Mouse (Mus musculus): Measurements from ENCODE around the gene Creb3l4. TPM values are rescaled to one million over a fixed set of nuclear protein-coding genes. Genes with fewer than 3 reads are reported as not detected.

Gene Creb3l4
- total and polyA plus RNA-seq, 3 experiments: 0.07 to 0.08 TPM; not detected in 1

DNA sequence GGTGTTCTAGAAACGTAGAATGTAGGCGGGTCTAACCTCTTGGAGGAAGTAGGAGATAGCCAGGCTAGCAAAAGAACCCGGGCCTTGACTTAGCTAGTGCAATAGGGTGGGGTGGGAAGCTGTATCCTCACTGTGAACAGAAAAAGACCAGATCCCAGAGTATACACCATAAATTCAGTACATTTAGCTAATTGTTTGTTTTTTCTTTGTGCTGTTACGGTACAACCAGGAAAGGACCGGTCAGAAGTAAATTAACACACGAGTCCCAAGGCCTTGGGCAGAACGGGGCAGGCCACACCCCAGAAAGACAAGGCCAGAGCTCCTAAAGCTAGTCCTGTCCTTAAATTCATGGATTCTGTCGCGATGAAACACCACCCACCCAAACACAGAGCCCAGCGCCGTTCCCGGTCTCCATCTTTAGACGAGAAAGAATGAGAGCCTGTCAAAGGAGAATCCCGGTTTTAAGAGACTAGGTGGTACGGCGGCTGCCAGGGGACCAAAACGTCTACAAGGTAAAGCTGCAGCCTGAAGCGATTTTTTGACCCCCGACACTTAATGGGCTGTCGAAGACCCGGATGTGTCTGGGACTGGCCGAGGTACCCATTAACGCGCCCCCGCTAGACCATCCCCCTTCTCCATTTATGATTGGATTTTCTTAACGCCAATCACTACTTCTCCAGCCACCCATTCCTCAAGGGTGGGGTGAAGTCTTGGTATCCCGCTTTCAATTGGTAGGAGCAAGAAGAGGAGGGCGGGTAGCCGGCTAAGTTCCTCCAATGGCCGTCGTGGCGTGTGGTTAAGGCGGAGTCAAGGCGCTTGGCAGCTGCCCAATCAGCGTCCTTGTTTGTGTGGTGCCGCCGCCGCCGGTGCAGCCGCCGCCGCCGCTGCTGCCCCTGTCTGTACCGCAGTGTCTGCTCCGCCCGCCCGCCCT is 49.3 kb upstream of the Creb3l4 start, which contains the start of gene Gatad2b (continued):
- no peak; the same call in 1 of the 2 replicates for TF ChIP-seq CHD1 (IDR thresholded peaks at IDR 0.05; ENCODE audit: low read depth, low read length)
- TF ChIP-seq MAX (IDR thresholded peaks at IDR 0.05; ENCODE audit: low read length): 0 out of 2 replicates have a peak, but pooled peaks have one; percentile 45
- peak; percentile 64 to 96 for TF ChIP-seq POLR2A (IDR thresholded peaks at IDR 0.05; ENCODE audit: control insufficient read depth in 1 of 2, insufficient read depth in 1 of 2, low read depth in 1 of 2, low read length in 2 of 2, poor library complexity in 1 of 2)
- TF ChIP-seq MEF2A (IDR thresholded peaks at IDR 0.05; ENCODE audit: extremely low read depth, insufficient replicate concordance, low read depth, low read length, poor library complexity, severe bottlenecking): no peak
- TF ChIP-seq HCFC1 (IDR thresholded peaks at IDR 0.05; ENCODE audit: low read depth, low read length): peak; percentile 92
- TF ChIP-seq USF1 (IDR thresholded peaks at IDR 0.05; ENCODE audit: low read depth, low read length): 0 out of 2 replicates have a peak, but pooled peaks have one; percentile 31
- TF ChIP-seq E2F4 (IDR thresholded peaks at IDR 0.05; ENCODE audit: borderline replicate concordance, low read depth, low read length): peak; percentile 35; the same call in 1 of the 2 replicates
- TF ChIP-seq NELFE (IDR thresholded peaks at IDR 0.05; ENCODE audit: low read depth, low read length): peak; percentile 96
- 0 out of 2 replicates have a peak, but pooled peaks have one; percentile 33 for TF ChIP-seq NRF1 (IDR thresholded peaks at IDR 0.05; ENCODE audit: insufficient read depth, low read depth, low read length, poor library complexity, severe bottlenecking)
- no peak for TF ChIP-seq RCOR1 (IDR thresholded peaks at IDR 0.05; ENCODE audit: low read depth, low read length)

DNA sequence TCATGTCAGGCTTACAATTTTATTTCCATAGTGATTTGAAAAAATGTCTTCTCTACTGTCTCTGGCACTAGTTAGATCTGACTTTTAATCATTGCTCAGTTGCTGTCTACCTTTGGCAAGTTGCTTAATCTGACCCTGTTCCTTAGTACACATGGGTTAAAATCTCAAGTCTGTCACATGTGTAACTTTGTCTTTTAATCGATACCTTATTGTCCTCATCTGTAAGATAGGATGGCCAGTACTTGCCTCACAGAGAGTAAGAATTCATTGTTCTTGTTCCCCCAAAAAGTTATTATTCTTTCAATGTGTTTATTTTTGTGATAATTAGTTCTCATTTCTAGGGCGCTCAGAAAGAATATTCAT is 48.7 kb upstream of the Creb3l4 start:
- H3K79me2 ChIP-seq (ENCODE audit: control insufficient read depth, insufficient read depth, low read length, poor library complexity): peaks cover 39% of the 10 kb centered on the region
- H3K27me3 ChIP-seq (ENCODE audit: control insufficient read depth in 1 of 2, insufficient read depth in 2 of 2, low read length in 2 of 2): no peaks in the 10 kb centered on the region
- DNase-seq (ENCODE audit: low read depth, low spot score): no peak
- H3K36me3 ChIP-seq (ENCODE audit: control insufficient read depth in 1 of 2, insufficient read depth in 2 of 2, low read length in 2 of 2): peaks cover 0 to 31% of the 10 kb centered on the region in 2 experiments; a peak in 2 of 4 replicates
- H3K9ac ChIP-seq (ENCODE audit: control insufficient read depth, low read depth, low read length, poor library complexity, severe bottlenecking): peak overlapping the region; percentile 94
- peak overlapping the region; percentile 72 to 86 for H3K4me3 ChIP-seq (ENCODE audit: control insufficient read depth in 1 of 2, insufficient read depth in 1 of 2, low read depth in 2 of 2, low read length in 2 of 2)
- H3K27ac ChIP-seq (ENCODE audit: control insufficient read depth, low read depth, low read length): peak overlapping the region; percentile 97
- no peaks in the 10 kb centered on the region for H3K9me3 ChIP-seq (replicated peaks; ENCODE audit: insufficient read depth, low read length)
- H3K4me1 ChIP-seq (ENCODE audit: control insufficient read depth in 1 of 2, insufficient read depth in 2 of 2, low read length in 2 of 2): peaks cover 14 to 15% of the 10 kb centered on the region in 2 experiments
- TF ChIP-seq SMC3 (IDR thresholded peaks at IDR 0.05; ENCODE audit: low read depth, low read length) (no peak), USF1 (IDR thresholded peaks at IDR 0.05; ENCODE audit: low read depth, low read length) (0 out of 2 replicates have a peak, but pooled peaks have one; percentile 36), MAX (IDR thresholded peaks at IDR 0.05; ENCODE audit: low read length) (peak; percentile 73), CHD1 (IDR thresholded peaks at IDR 0.05; ENCODE audit: low read depth, low read length) (peak; percentile 91), EP300 (IDR thresholded peaks at IDR 0.05; ENCODE audit: low read depth in 1 of 2, low read length in 2 of 2) (no peak; a peak in 1 of 4 replicates), MXI1 (IDR thresholded peaks at IDR 0.05; ENCODE audit: low read depth, low read length) (peak; percentile 86), MYC (IDR thresholded peaks at IDR 0.05; ENCODE audit: low read depth, low read length) (peak; percentile 69; the same call in 1 of the 2 replicates), RCOR1 (IDR thresholded peaks at IDR 0.05; ENCODE audit: low read depth, low read length) (0 out of 2 replicates have a peak, but pooled peaks have one; percentile 37), MAFK (IDR thresholded peaks at IDR 0.05; ENCODE audit: borderline replicate concordance, low read depth, low read length) (0 out of 2 replicates have a peak, but pooled peaks have one; percentile 10), BHLHE40 (IDR thresholded peaks at IDR 0.05; ENCODE audit: borderline replicate concordance, low read depth, low read length) (no peak)
